Mouse (Mus musculus) liver, embryonic 14.5 days (tissue): ENCODE data around the gene Ccr8. TPM values are rescaled to one million over a fixed set of nuclear protein-coding genes. Genes with fewer than 3 reads are reported as not detected.

ENCODE experiments used
- ATAC-seq: fragments of 200-750 bp; cut with Nextera tagmentation; 2 replicates; pipeline ENCODE4 v1.8.0; 2017; ENCODE audit warnings: moderate number of reproducible peaks, mild to moderate bottlenecking, moderate library complexity; ENCODE audit not compliant: insufficient read depth
- DNase-seq, 3 experiments: peaks; one replicate each; pipeline ENCODE4 v3.0.0-alpha.2; 2012 to 2013; ENCODE audit warnings: low read depth in 3 of 3, low spot score in 3 of 3
- H3K27ac ChIP-seq: fragments of 300-500 bp; sonication (generic); 2 replicates; pipeline ENCODE4 v1.5.1; 2014; ENCODE audit warnings: moderate library complexity, mild to moderate bottlenecking, control low read depth, inconsistent platforms
- H3K27me3 ChIP-seq: fragments of 300-500 bp; sonication (generic); 2 replicates; pipeline ENCODE4 v1.6.1; 2014; ENCODE audit warnings: mild to moderate bottlenecking, low read length, moderate library complexity; ENCODE audit not compliant: control insufficient read depth, insufficient read depth
- H3K36me3 ChIP-seq: fragments of 300-500 bp; sonication (generic); replicated peaks from 2 replicates; pipeline ENCODE4 v1.6.1; 2014; ENCODE audit warnings: low read depth; ENCODE audit not compliant: control insufficient read depth, insufficient read depth
- H3K4me1 ChIP-seq, 2 experiments: fragments of 200-500 bp in 1 of 2; fragments of 300-500 bp in 1 of 2; sonication (generic) in 1 of 2; replicated peaks; 2 replicates each; pipeline ENCODE4 v1.6.1; 2012 to 2014; ENCODE audit warnings: antibody characterized with exemption in 1 of 2, inconsistent platforms in 1 of 2, low read length in 1 of 2; ENCODE audit not compliant: control insufficient read depth in 2 of 2, insufficient read depth in 2 of 2
- H3K4me2 ChIP-seq: fragments of 300-500 bp; sonication (generic); 2 replicates; pipeline ENCODE4 v1.6.1; 2014; ENCODE audit warnings: low read depth, mild to moderate bottlenecking, control low read depth, moderate library complexity
- H3K4me3 ChIP-seq, 2 experiments: fragments of 200-500 bp in 1 of 2; fragments of 300-500 bp in 1 of 2; sonication (generic) in 1 of 2; 2 replicates each; pipeline ENCODE4 v1.5.1; 2012 to 2014; ENCODE audit warnings: low read depth in 2 of 2, low read length in 2 of 2, mild to moderate bottlenecking in 2 of 2, control low read depth in 1 of 2, inconsistent platforms in 1 of 2, moderate library complexity in 1 of 2; ENCODE audit not compliant: insufficient read depth in 1 of 2
- H3K9ac ChIP-seq: fragments of 300-500 bp; sonication (generic); replicated peaks from 2 replicates; pipeline ENCODE4 v1.6.1; 2014; ENCODE audit warnings: mild to moderate bottlenecking, control low read depth, moderate library complexity
- H3K9me3 ChIP-seq: fragments of 300-500 bp; sonication (generic); 2 replicates; pipeline ENCODE4 v1.6.1; 2016; ENCODE audit warnings: low read length, mixed read lengths; ENCODE audit not compliant: control insufficient read depth
- CTCF ChIP-seq: IDR thresholded peaks from 2 replicates; pipeline ENCODE4 v1.5.1; 2016; ENCODE audit warnings: antibody characterized with exemption, low read depth, control low read depth
- EP300 ChIP-seq: IDR thresholded peaks from 2 replicates; pipeline ENCODE4 v1.6.1; 2016; ENCODE audit warnings: antibody characterized with exemption, low read depth
- WGBS: fragments of 180-500 bp; shearing (Covaris S2); extraction: QIAGEN DNeasy Blood & Tissue Kit; methylation state at CpG from one replicate; pipeline ENCODE4 v1.1.7; 2014; ENCODE audit not compliant: insufficient replicate concordance; 5-methylcytosine and 5-hydroxymethylcytosine counted together
- polyA plus RNA-seq, 2 experiments: library from polyadenylated mRNA; depleted of rRNA in 1 of 2; stranded (reverse) in 1 of 2; unstranded in 1 of 2; fragments of >200 nt; fragmentation: Nextera tagmentation in 1 of 2; extraction: Ambion mirVana in 1 of 2; gene quantifications; 2 replicates each; pipeline versions ENCODE4 v1.2.1 to v1.2.3; 2012 to 2014

Gene Ccr8
- polyA plus RNA-seq, 2 experiments: not detected

DNA sequence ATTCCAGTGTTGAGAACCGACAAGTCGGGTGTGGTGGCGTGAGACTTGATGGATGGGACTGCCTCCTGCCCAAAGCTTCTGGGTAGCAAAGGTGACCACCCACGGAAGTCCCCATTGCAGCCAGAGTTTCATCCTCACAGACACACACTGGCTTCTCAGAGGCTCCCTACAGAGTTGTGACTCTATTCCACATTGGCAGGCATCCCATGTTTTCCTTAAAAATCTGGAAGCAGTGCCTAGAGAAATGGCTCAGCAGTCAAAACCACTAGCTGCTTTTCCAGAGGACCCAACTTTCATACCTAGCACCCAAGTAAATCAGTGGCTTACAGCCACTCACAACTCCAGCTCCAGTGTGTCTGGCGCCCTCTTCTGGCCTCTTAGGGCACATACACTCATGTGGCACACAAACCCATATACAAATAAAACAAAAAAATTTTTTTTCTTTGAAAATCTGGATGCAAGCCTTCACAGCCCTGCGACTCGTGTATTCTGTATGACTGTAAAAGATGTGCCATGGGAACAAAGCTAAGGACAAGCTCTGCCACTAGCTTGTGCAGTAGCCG lies 11.3 kb upstream of the Ccr8 start:
- Histone ChIP-seq H3K9me3 (no peaks in the 10 kb centered on the region), H3K27ac (no peak overlapping the region), H3K9ac (no peak overlapping the region), H3K4me1 (no peaks in the 10 kb centered on the region), H3K4me2 (no peak overlapping the region), H3K36me3 (no peaks in the 10 kb centered on the region), H3K4me3 (no peak overlapping the region), H3K27me3 (no peaks in the 10 kb centered on the region)
- TF ChIP-seq CTCF (peak; percentile 36; the same call in 1 of the 2 replicates), EP300 (no peak)
- no peak for DNase-seq
- no peak for ATAC-seq
- 63% methylated on average over 8 of the region's 8 CpGs for WGBS

GRCm38 (mm10) chr9:120081247-120081646 lies 10.7 kb upstream of the Ccr8 start:
- ATAC-seq (no peak), DNase-seq (peak in 1 of 3 experiments; percentile 7)
- Histone ChIP-seq H3K27ac (no peak overlapping the region), H3K36me3 (no peaks in the 10 kb centered on the region), H3K4me2 (no peak overlapping the region), H3K4me1 (no peaks in the 10 kb centered on the region), H3K4me3 (no peak overlapping the region), H3K27me3 (no peaks in the 10 kb centered on the region), H3K9ac (no peak overlapping the region), H3K9me3 (no peaks in the 10 kb centered on the region)
- peak; percentile 72 for TF ChIP-seq CTCF
- TF ChIP-seq EP300: no peak
- WGBS: 56% methylated on average over 6 of the region's 6 CpGs

DNA sequence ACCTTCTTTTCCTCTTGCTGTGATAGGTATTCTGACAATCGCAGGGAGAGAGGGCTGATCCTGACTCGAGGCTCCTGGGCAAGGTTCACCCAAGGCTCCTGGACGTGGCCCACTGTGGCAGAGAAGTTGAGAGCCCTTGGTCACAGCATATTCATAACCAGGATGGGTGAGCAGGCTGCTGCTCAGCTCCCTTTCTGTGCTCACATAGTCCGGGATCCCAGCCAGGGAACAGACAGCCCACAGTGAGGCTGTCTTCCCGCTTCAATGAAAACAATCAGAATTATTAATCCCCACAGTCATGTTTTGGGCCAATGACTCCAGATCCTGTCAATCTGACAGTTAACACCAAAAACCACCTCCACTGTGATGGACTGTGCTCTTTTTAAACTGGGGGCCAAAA lies 9.9 kb upstream of the Ccr8 start:
- WGBS: 66% methylated on average over 5 of the region's 5 CpGs
- Histone ChIP-seq H3K27ac (no peak overlapping the region), H3K9ac (no peak overlapping the region), H3K4me1 (no peaks in the 10 kb centered on the region), H3K4me2 (no peak overlapping the region), H3K27me3 (no peaks in the 10 kb centered on the region), H3K9me3 (no peaks in the 10 kb centered on the region), H3K36me3 (no peaks in the 10 kb centered on the region), H3K4me3 (no peak overlapping the region)
- TF ChIP-seq CTCF: no peak
- no peak for TF ChIP-seq EP300
- ATAC-seq: no peak
- no peak for DNase-seq

- no peak for ATAC-seq
- Histone ChIP-seq H3K4me2 (no peak overlapping the region), H3K4me1 (no peaks in the 10 kb centered on the region), H3K4me3 (no peak overlapping the region), H3K9ac (no peak overlapping the region), H3K36me3 (no peaks in the 10 kb centered on the region), H3K27me3 (no peaks in the 10 kb centered on the region), H3K27ac (no peak overlapping the region), H3K9me3 (no peaks in the 10 kb centered on the region)
- TF ChIP-seq EP300 (no peak), CTCF (no peak)
- 64% methylated on average over 4 of the region's 4 CpGs for WGBS
- DNase-seq: no peak
Observed at GRCm38 (mm10) chr9:120082691-120083090, 9.2 kb upstream of the Ccr8 start.

DNA sequence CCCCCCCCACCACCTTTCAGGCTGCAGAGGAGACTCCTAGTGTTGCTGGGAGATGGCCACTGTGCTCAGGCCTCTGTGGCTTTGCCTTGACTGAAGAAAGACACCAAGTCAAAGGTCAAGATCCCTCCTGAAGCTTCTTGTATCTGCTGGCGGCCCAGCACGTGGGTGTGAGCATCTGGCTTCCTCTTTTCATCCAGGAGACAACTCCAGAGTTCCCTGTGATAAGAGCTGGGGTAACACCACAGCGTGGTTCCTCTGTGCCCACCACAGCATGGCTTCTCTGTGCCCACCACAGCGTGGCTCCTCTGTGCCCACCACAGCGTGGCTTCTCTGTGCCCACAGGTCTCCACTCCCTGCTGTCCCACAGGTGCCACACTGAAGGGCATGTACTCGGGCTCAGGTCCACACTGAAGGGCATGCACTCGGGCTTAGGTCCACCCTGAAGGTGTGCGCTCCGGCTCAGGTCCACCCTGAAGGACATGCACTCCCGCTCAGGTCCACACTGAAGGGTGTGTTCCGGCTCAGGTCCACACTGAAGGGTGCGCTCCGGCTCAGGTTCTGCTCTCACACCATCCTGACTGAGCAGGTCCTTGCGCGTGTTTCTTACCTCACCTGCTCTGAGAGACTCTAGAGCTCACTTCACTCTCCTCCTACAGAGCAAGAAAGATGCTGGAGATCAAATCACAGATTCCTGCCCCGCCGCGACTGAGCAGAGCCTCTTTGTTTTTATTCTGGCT lies 8.6 kb upstream of the Ccr8 start:
- H3K9me3 ChIP-seq: no peaks in the 10 kb centered on the region
- H3K4me2 ChIP-seq: no peak overlapping the region
- no peaks in the 10 kb centered on the region for H3K27me3 ChIP-seq
- no peaks in the 10 kb centered on the region for H3K4me1 ChIP-seq
- TF ChIP-seq EP300 (no peak), CTCF (no peak)
- no peaks in the 10 kb centered on the region for H3K36me3 ChIP-seq
- H3K4me3 ChIP-seq: no peak overlapping the region
- no peak overlapping the region for H3K27ac ChIP-seq
- 58% methylated on average over 18 of the region's 18 CpGs for WGBS
- DNase-seq: no peak
- no peak overlapping the region for H3K9ac ChIP-seq
- ATAC-seq: no peak
